Mouse (Mus musculus): ENCODE results near the gene Dlx6. TPM values are rescaled to one million over a fixed set of nuclear protein-coding genes. Genes with fewer than 3 reads are reported as not detected.

Dlx6 gene
- total RNA-seq, 2 experiments from 2014 or later: 8.9 to 10.8 TPM

GRCm38 (mm10) chr6:6909586-6909985 lies 46.5 kb downstream of the Dlx6 start:
- intact Hi-C loops (cut with DNase I): no loop called here
- DNase-seq (ENCODE audit: low spot score in 2 of 2): peak; percentile 7 to 15

- DNase-seq (ENCODE audit: low spot score in 2 of 2): no peak
- intact Hi-C loops (cut with DNase I): no loop called here
These were observed 51.2 kb downstream of the Dlx6 start for GRCm38 (mm10) chr6:6914304-6914703.

DNA sequence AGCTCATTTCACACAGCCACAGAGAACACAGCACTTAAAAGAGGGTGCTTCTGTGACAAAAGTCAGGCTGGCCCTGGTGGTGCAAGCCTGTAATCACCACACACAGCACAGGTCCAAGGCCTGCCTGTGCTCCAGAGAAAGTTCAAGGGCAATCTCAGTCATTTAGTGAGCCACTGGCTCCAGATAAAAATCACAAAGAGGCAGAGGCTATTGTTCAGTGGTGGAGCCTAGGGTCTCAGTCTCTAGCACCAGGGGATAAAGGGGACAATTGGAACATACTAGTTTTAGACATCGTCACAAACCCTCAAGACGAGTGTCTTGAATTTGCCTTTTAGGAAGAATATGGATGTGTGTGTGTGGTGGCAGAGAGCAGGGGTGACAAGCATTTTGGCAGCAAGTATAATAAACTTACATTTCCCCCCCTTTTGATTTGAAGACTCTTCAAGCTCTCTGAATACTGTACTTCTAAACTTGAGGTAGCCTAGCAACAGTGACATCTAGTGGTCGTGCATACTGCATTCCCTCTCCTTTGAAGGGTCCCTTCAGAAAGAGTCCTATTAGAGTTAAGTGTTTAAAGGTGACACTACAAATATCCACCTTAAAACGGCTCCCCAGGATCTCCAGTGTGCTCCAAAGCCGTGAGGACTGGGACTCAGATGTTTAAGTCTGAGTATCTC lies 51.9 kb downstream of the Dlx6 start:
- peak; percentile 50 to 77 for DNase-seq (ENCODE audit: low spot score in 2 of 2)
- intact Hi-C loops (cut with DNase I): no loop called here

GRCm38 (mm10) chr6:6915526-6915915 lies 52.4 kb downstream of the Dlx6 start:
- DNase-seq (ENCODE audit: low spot score in 2 of 2): no peak
- intact Hi-C loops (cut with DNase I): no loop called here

- intact Hi-C loops (cut with DNase I): no loop called here
These were observed 54.2 kb downstream of the Dlx6 start for GRCm38 (mm10) chr6:6917334-6917733.

More at GRCm38 (mm10) chr6:6917334-6917733, 54.2 kb downstream of the Dlx6 start:
- DNase-seq (ENCODE audit: low spot score in 2 of 2): no peak

Other genes starting within 250 kb of the Dlx6 start
- 1 to 10 TPM; 6.4 to 6.9 TPM for gene Dlx5, start 18.8 kb downstream of the Dlx6 start, total RNA-seq (2021)
- 1 to 10 TPM; 3.6 to 3.8 TPM for gene Sdhaf3, start 92.7 kb downstream of the Dlx6 start, total RNA-seq (2021)